Mouse (Mus musculus): Measurements from ENCODE around the gene Tiam1. TPM values are rescaled to one million over a fixed set of nuclear protein-coding genes. Genes with fewer than 3 reads are reported as not detected.

Gene Tiam1
- polyA plus RNA-seq, 1 experiment from 2014 or later = 15.7 TPM

GRCm38 (mm10) chr16:89936571-89936970, 207.0 kb downstream of the Tiam1 start:
- H3K4me2 ChIP-seq (replicated peaks) = no peak overlapping the region
- no peak overlapping the region for H3K9ac ChIP-seq
- H3K27me3 ChIP-seq (replicated peaks) = no peaks in the 10 kb centered on the region
- no peaks in the 10 kb centered on the region for H3K36me3 ChIP-seq
- no peak overlapping the region for H3K27ac ChIP-seq
- 77% methylated on average over 6 of the region's 6 CpGs for WGBS
- H3K4me3 ChIP-seq = no peak overlapping the region
- no peaks in the 10 kb centered on the region for H3K9me3 ChIP-seq
- no peak for ATAC-seq (ENCODE audit: low FRiP score, low read depth)
- peaks cover 5% of the 10 kb centered on the region for H3K4me1 ChIP-seq

GRCm38 (mm10) chr16:89935398-89935797, 208.2 kb downstream of the Tiam1 start:
- ATAC-seq (ENCODE audit: low FRiP score, low read depth) = no peak
- Histone ChIP-seq H3K27ac (no peak overlapping the region), H3K9me3 (no peaks in the 10 kb centered on the region), H3K4me3 (no peak overlapping the region), H3K9ac (no peak overlapping the region), H3K4me1 (peaks cover 5% of the 10 kb centered on the region), H3K36me3 (no peaks in the 10 kb centered on the region), H3K4me2 (replicated peaks) (no peak overlapping the region), H3K27me3 (replicated peaks) (no peaks in the 10 kb centered on the region)
- WGBS = 86% methylated on average over 12 of the region's 12 CpGs

GRCm38 (mm10) chr16:89934616-89935015, 209.0 kb downstream of the Tiam1 start:
- H3K36me3 ChIP-seq = no peaks in the 10 kb centered on the region
- H3K4me3 ChIP-seq = no peak overlapping the region
- no peaks in the 10 kb centered on the region for H3K27me3 ChIP-seq (replicated peaks)
- peaks cover 5% of the 10 kb centered on the region for H3K4me1 ChIP-seq
- ATAC-seq (ENCODE audit: low FRiP score, low read depth) = no peak
- WGBS = 64% methylated on average over 10 of the region's 10 CpGs
- H3K4me2 ChIP-seq (replicated peaks) = no peak overlapping the region
- H3K9ac ChIP-seq = no peak overlapping the region
- no peak overlapping the region for H3K27ac ChIP-seq
- no peaks in the 10 kb centered on the region for H3K9me3 ChIP-seq

GRCm38 (mm10) chr16:89933976-89934375, 209.6 kb downstream of the Tiam1 start:
- no peak overlapping the region for H3K4me3 ChIP-seq
- no peak overlapping the region for H3K9ac ChIP-seq
- no peak overlapping the region for H3K27ac ChIP-seq
- no peaks in the 10 kb centered on the region for H3K36me3 ChIP-seq
- WGBS = 74% methylated on average over 7 of the region's 7 CpGs
- no peaks in the 10 kb centered on the region for H3K27me3 ChIP-seq (replicated peaks)
- no peak overlapping the region for H3K4me2 ChIP-seq (replicated peaks)
- peaks cover 5% of the 10 kb centered on the region for H3K4me1 ChIP-seq
- no peak for ATAC-seq (ENCODE audit: low FRiP score, low read depth)
- no peaks in the 10 kb centered on the region for H3K9me3 ChIP-seq

- no peak overlapping the region for H3K4me2 ChIP-seq (replicated peaks)
- no peak for ATAC-seq (ENCODE audit: low FRiP score, low read depth)
- 83% methylated on average over 7 of the region's 7 CpGs for WGBS
- H3K36me3 ChIP-seq = no peaks in the 10 kb centered on the region
- H3K4me3 ChIP-seq = no peak overlapping the region
- H3K27ac ChIP-seq = no peak overlapping the region
- no peak overlapping the region for H3K9ac ChIP-seq
- no peaks in the 10 kb centered on the region for H3K27me3 ChIP-seq (replicated peaks)
- H3K4me1 ChIP-seq = 0 out of 2 replicates have a peak, but pooled peaks cover 8% of the 10 kb centered on the region
- no peaks in the 10 kb centered on the region for H3K9me3 ChIP-seq
Measured at GRCm38 (mm10) chr16:89928611-89929010, 215.0 kb downstream of the Tiam1 start.

GRCm38 (mm10) chr16:89924249-89924890, 219.2 kb downstream of the Tiam1 start:
- Histone ChIP-seq H3K9me3 (no peaks in the 10 kb centered on the region), H3K4me3 (no peak overlapping the region), H3K27me3 (replicated peaks) (no peaks in the 10 kb centered on the region), H3K4me1 (0 out of 2 replicates have a peak, but pooled peaks cover 8% of the 10 kb centered on the region), H3K36me3 (no peaks in the 10 kb centered on the region), H3K27ac (no peak overlapping the region), H3K9ac (no peak overlapping the region), H3K4me2 (replicated peaks) (no peak overlapping the region)
- WGBS = 60% methylated on average over 14 of the region's 14 CpGs
- ATAC-seq (ENCODE audit: low FRiP score, low read depth) = no peak

GRCm38 (mm10) chr16:89923311-89923710, 220.3 kb downstream of the Tiam1 start:
- Histone ChIP-seq H3K36me3 (no peaks in the 10 kb centered on the region), H3K9ac (no peak overlapping the region), H3K4me2 (replicated peaks) (no peak overlapping the region), H3K27me3 (replicated peaks) (no peaks in the 10 kb centered on the region), H3K4me1 (0 out of 2 replicates have a peak, but pooled peaks cover 8% of the 10 kb centered on the region), H3K4me3 (no peak overlapping the region), H3K27ac (no peak overlapping the region), H3K9me3 (no peaks in the 10 kb centered on the region)
- ATAC-seq (ENCODE audit: low FRiP score, low read depth) = no peak
- WGBS = 84% methylated on average over 8 of the region's 8 CpGs

- WGBS = 89% methylated on average over 8 of the region's 8 CpGs
- Histone ChIP-seq H3K27me3 (replicated peaks) (no peaks in the 10 kb centered on the region), H3K4me1 (0 out of 2 replicates have a peak, but pooled peaks cover 8% of the 10 kb centered on the region)
Measured at GRCm38 (mm10) chr16:89922458-89922857, 221.1 kb downstream of the Tiam1 start.

GRCm38 (mm10) chr16:89921370-89921769, 222.2 kb downstream of the Tiam1 start:
- Histone ChIP-seq H3K27me3 (replicated peaks) (no peaks in the 10 kb centered on the region), H3K4me3 (no peak overlapping the region), H3K27ac (no peak overlapping the region), H3K4me1 (0 out of 2 replicates have a peak, but pooled peaks cover 8% of the 10 kb centered on the region), H3K9me3 (no peaks in the 10 kb centered on the region), H3K4me2 (replicated peaks) (no peak overlapping the region), H3K36me3 (no peaks in the 10 kb centered on the region), H3K9ac (no peak overlapping the region)
- 93% methylated on average over 14 of the region's 14 CpGs for WGBS
- no peak for ATAC-seq (ENCODE audit: low FRiP score, low read depth)

More at GRCm38 (mm10) chr16:89922458-89922857, 221.1 kb downstream of the Tiam1 start:
- H3K36me3 ChIP-seq = no peaks in the 10 kb centered on the region
- no peak overlapping the region for H3K27ac ChIP-seq
- ATAC-seq (ENCODE audit: low FRiP score, low read depth) = no peak
- H3K9ac ChIP-seq = no peak overlapping the region
- no peaks in the 10 kb centered on the region for H3K9me3 ChIP-seq
- H3K4me3 ChIP-seq = no peak overlapping the region
- H3K4me2 ChIP-seq (replicated peaks) = no peak overlapping the region

GRCm38 (mm10) chr16:89920417-89920816, 223.2 kb downstream of the Tiam1 start:
- no peak overlapping the region for H3K9ac ChIP-seq
- H3K9me3 ChIP-seq = no peaks in the 10 kb centered on the region
- H3K4me2 ChIP-seq (replicated peaks) = no peak overlapping the region
- 0 out of 2 replicates have a peak, but pooled peaks cover 8% of the 10 kb centered on the region for H3K4me1 ChIP-seq
- H3K27ac ChIP-seq = no peak overlapping the region
- H3K27me3 ChIP-seq (replicated peaks) = no peaks in the 10 kb centered on the region
- H3K4me3 ChIP-seq = no peak overlapping the region
- H3K36me3 ChIP-seq = no peaks in the 10 kb centered on the region
- no peak for ATAC-seq (ENCODE audit: low FRiP score, low read depth)
- WGBS = 76% methylated on average over 8 of the region's 8 CpGs

GRCm38 (mm10) chr16:89917404-89917803, 226.2 kb downstream of the Tiam1 start:
- no peaks in the 10 kb centered on the region for H3K36me3 ChIP-seq
- no peak overlapping the region for H3K9ac ChIP-seq
- H3K4me3 ChIP-seq = no peak overlapping the region
- H3K4me2 ChIP-seq (replicated peaks) = no peak overlapping the region
- WGBS = 88% methylated on average over 15 of the region's 15 CpGs
- no peak for ATAC-seq (ENCODE audit: low FRiP score, low read depth)
- no peaks in the 10 kb centered on the region for H3K9me3 ChIP-seq
- no peak overlapping the region for H3K27ac ChIP-seq
- no peaks in the 10 kb centered on the region for H3K27me3 ChIP-seq (replicated peaks)
- H3K4me1 ChIP-seq = 0 out of 2 replicates have a peak, but pooled peaks cover 2% of the 10 kb centered on the region

- Histone ChIP-seq H3K4me2 (replicated peaks) (no peak overlapping the region), H3K36me3 (no peaks in the 10 kb centered on the region), H3K9ac (no peak overlapping the region), H3K4me1 (0 out of 2 replicates have a peak, but pooled peaks cover 2% of the 10 kb centered on the region), H3K9me3 (no peaks in the 10 kb centered on the region), H3K27ac (no peak overlapping the region), H3K27me3 (replicated peaks) (no peaks in the 10 kb centered on the region), H3K4me3 (no peak overlapping the region)
- no peak for ATAC-seq (ENCODE audit: low FRiP score, low read depth)
- 93% methylated on average over 4 of the region's 4 CpGs for WGBS
Measured at GRCm38 (mm10) chr16:89914946-89915345, 228.6 kb downstream of the Tiam1 start.

Data from neural tube, embryonic 12.5 days (tissue).